Mouse (Mus musculus) neural tube, embryonic 14.5 days (tissue): ENCODE results near the gene Tmx1. TPM values are rescaled to one million over a fixed set of nuclear protein-coding genes. Genes with fewer than 3 reads are reported as not detected.

Experiments used
- ATAC-seq: fragments of 200-750 bp; cut with Nextera tagmentation; 2 replicates; pipeline ENCODE4 v1.8.0; 2017; ENCODE audit warnings: low read depth, mild to moderate bottlenecking, moderate TSS enrichment, moderate library complexity
- H3K27ac ChIP-seq: fragments of 300-500 bp; sonication (generic); 2 replicates; pipeline ENCODE4 v1.5.1; 2014; ENCODE audit warnings: low read depth, mild to moderate bottlenecking, control low read depth, low read length, moderate library complexity, mixed read lengths
- H3K27me3 ChIP-seq: fragments of 300-500 bp; sonication (generic); 2 replicates; pipeline ENCODE4 v1.6.1; 2014; ENCODE audit warnings: low read length; ENCODE audit not compliant: control insufficient read depth, insufficient read depth
- H3K36me3 ChIP-seq: fragments of 300-500 bp; sonication (generic); 2 replicates; pipeline ENCODE4 v1.6.1; 2014; ENCODE audit warnings: low read length, mixed read lengths; ENCODE audit not compliant: control insufficient read depth, insufficient read depth
- H3K4me1 ChIP-seq: fragments of 300-500 bp; sonication (generic); 2 replicates; pipeline ENCODE4 v1.6.1; 2014; ENCODE audit warnings: low read length; ENCODE audit not compliant: control insufficient read depth, insufficient read depth
- H3K4me2 ChIP-seq: fragments of 300-500 bp; sonication (generic); 2 replicates; pipeline ENCODE4 v1.6.1; 2014; ENCODE audit warnings: mild to moderate bottlenecking, low read depth, low read length, control low read depth
- H3K4me3 ChIP-seq: fragments of 300-500 bp; sonication (generic); 2 replicates; pipeline ENCODE4 v1.5.1; 2014; ENCODE audit warnings: low read depth, low read length, control low read depth, mixed read lengths
- H3K9ac ChIP-seq: fragments of 300-500 bp; sonication (generic); replicated peaks from 2 replicates; pipeline ENCODE4 v1.6.1; 2014; ENCODE audit warnings: low read depth, mild to moderate bottlenecking, control low read depth, low read length, mixed read lengths
- H3K9me3 ChIP-seq: fragments of 300-500 bp; sonication (generic); 2 replicates; pipeline ENCODE4 v1.6.1; 2016; ENCODE audit warnings: low read length; ENCODE audit not compliant: control insufficient read depth
- WGBS: fragments of 180-500 bp; shearing (Covaris S2); extraction: QIAGEN DNeasy Blood & Tissue Kit; methylation state at CpG from one replicate; pipeline ENCODE4 v1.1.7; 2014; 5-methylcytosine and 5-hydroxymethylcytosine counted together
- polyA plus RNA-seq: library from polyadenylated mRNA; unstranded; fragments of >200 nt; fragmentation: Nextera tagmentation; extraction: Ambion mirVana; gene quantifications from 2 replicates; pipeline ENCODE4 v1.2.1, GENCODE M21; 2014

The Tmx1 gene
- polyA plus RNA-seq, 1 experiment from 2014 or later: 94.7 TPM

GRCm38 (mm10) chr12:70429637-70430036 is 23.3 kb upstream of the Tmx1 start:
- no peaks in the 10 kb centered on the region for H3K27me3 ChIP-seq
- H3K9me3 ChIP-seq: no peaks in the 10 kb centered on the region
- no peak overlapping the region for H3K9ac ChIP-seq
- H3K36me3 ChIP-seq: no peaks in the 10 kb centered on the region
- no peaks in the 10 kb centered on the region for H3K4me1 ChIP-seq
- WGBS: 84% methylated on average over 4 of the region's 4 CpGs
- H3K4me3 ChIP-seq: no peak overlapping the region
- ATAC-seq: no peak
- H3K4me2 ChIP-seq: no peak overlapping the region
- no peak overlapping the region for H3K27ac ChIP-seq

- Histone ChIP-seq H3K9ac (no peak overlapping the region), H3K36me3 (no peaks in the 10 kb centered on the region), H3K4me3 (no peak overlapping the region), H3K4me1 (no peaks in the 10 kb centered on the region), H3K9me3 (no peaks in the 10 kb centered on the region), H3K27ac (no peak overlapping the region), H3K27me3 (no peaks in the 10 kb centered on the region), H3K4me2 (no peak overlapping the region)
- 22% methylated on average over 8 of the region's 8 CpGs for WGBS
- peak; percentile 59 for ATAC-seq
These were observed 22.5 kb upstream of the Tmx1 start for GRCm38 (mm10) chr12:70430307-70430950.

- WGBS: 48% methylated on average over 5 of the region's 5 CpGs
- Histone ChIP-seq H3K4me1 (no peaks in the 10 kb centered on the region), H3K4me3 (no peak overlapping the region), H3K9ac (no peak overlapping the region), H3K27me3 (no peaks in the 10 kb centered on the region), H3K9me3 (no peaks in the 10 kb centered on the region), H3K36me3 (no peaks in the 10 kb centered on the region), H3K27ac (no peak overlapping the region), H3K4me2 (no peak overlapping the region)
- peak; percentile 17; the same call in 1 of the 2 replicates for ATAC-seq
These were observed 21.5 kb upstream of the Tmx1 start for GRCm38 (mm10) chr12:70431428-70431827.

GRCm38 (mm10) chr12:70449961-70450360 is 2.9 kb upstream of the Tmx1 start:
- no peak for ATAC-seq
- Histone ChIP-seq H3K4me1 (peaks cover 15% of the 10 kb centered on the region), H3K27ac (no peak overlapping the region), H3K4me3 (no peak overlapping the region), H3K9ac (no peak overlapping the region), H3K4me2 (no peak overlapping the region), H3K9me3 (no peaks in the 10 kb centered on the region), H3K27me3 (no peaks in the 10 kb centered on the region), H3K36me3 (no peaks in the 10 kb centered on the region)

DNA sequence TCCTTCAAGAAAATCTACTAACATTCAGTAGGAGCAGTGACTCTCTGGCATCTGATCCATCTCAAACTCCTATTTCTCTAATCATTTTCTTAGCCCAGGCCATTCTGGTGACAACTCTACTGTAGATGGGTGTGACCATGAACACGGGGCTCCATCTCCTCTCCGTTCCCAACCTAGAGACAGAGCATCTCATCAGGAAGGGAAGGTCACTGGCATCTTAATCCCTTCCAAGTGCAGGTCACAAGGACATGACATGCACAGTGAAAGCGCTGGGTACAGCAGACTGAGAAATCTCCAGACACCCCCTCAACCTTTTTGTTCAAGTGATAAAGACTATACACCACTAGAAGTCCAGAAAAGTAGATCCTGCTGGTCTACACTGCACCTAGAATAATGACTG is 1.4 kb upstream of the Tmx1 start:
- H3K27ac ChIP-seq: no peak overlapping the region
- H3K4me1 ChIP-seq: peaks cover 22% of the 10 kb centered on the region
- H3K27me3 ChIP-seq: no peaks in the 10 kb centered on the region
- no peak overlapping the region for H3K4me2 ChIP-seq
- H3K4me3 ChIP-seq: no peak overlapping the region
- H3K36me3 ChIP-seq: no peaks in the 10 kb centered on the region
- no peaks in the 10 kb centered on the region for H3K9me3 ChIP-seq
- H3K9ac ChIP-seq: no peak overlapping the region
- 94% methylated on average over 3 of the region's 3 CpGs for WGBS
- ATAC-seq: no peak

GRCm38 (mm10) chr12:70452143-70452542 is 752 bp upstream of the Tmx1 start:
- Histone ChIP-seq H3K4me2 (peak overlapping the region; percentile 52), H3K4me1 (peaks cover 22% of the 10 kb centered on the region), H3K36me3 (peaks cover 5% of the 10 kb centered on the region; the same call in 1 of the 2 replicates), H3K27me3 (no peaks in the 10 kb centered on the region), H3K27ac (no peak overlapping the region), H3K9ac (no peak overlapping the region; the same call in 1 of the 2 replicates), H3K4me3 (peak overlapping the region; percentile 84; the same call in 1 of the 2 replicates), H3K9me3 (no peaks in the 10 kb centered on the region)
- 83% methylated on average over 2 of the region's 2 CpGs for WGBS
- ATAC-seq: no peak

DNA sequence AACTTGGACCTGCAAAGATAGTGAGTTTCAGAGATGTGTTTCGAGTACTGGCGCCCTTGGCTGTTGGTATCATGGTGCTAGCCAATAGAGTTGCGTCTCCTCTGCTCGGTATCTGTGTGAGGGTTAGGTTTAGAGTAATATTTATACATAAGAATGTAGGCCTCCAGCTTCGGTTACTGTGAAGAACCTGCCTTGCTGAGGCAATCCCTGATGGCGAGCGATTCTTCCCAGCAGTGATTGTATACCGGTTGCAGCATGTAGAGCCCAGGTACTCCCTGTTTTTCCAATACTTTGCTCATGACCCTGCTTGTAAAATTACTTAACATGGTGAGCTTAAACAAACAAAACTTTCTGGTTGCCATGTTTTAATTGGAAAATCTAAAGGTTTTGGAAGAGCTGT is 2.3 kb downstream of the Tmx1 start:
- WGBS: 96% methylated on average over 8 of the region's 8 CpGs
- Histone ChIP-seq H3K9me3 (no peaks in the 10 kb centered on the region), H3K36me3 (peaks cover 30% of the 10 kb centered on the region), H3K9ac (no peak overlapping the region), H3K4me1 (peaks cover 22% of the 10 kb centered on the region), H3K27me3 (no peaks in the 10 kb centered on the region), H3K27ac (no peak overlapping the region), H3K4me3 (no peak overlapping the region), H3K4me2 (peak overlapping the region; percentile 6; the same call in 1 of the 2 replicates)
- no peak for ATAC-seq

- H3K4me1 ChIP-seq: peaks cover 11% of the 10 kb centered on the region; the same call in 1 of the 2 replicates
- H3K4me3 ChIP-seq: no peak overlapping the region
- no peak overlapping the region for H3K4me2 ChIP-seq
- no peaks in the 10 kb centered on the region for H3K9me3 ChIP-seq
- no peak overlapping the region for H3K9ac ChIP-seq
- peaks cover 40% of the 10 kb centered on the region for H3K36me3 ChIP-seq
- WGBS: 97% methylated on average over 1 of the region's 1 CpGs
- no peak for ATAC-seq
- H3K27me3 ChIP-seq: no peaks in the 10 kb centered on the region
- no peak overlapping the region for H3K27ac ChIP-seq
These were observed 6.7 kb downstream of the Tmx1 start for GRCm38 (mm10) chr12:70459546-70459945.

GRCm38 (mm10) chr12:70464016-70464415 is 11.1 kb downstream of the Tmx1 start:
- Histone ChIP-seq H3K4me3 (no peak overlapping the region), H3K9ac (no peak overlapping the region), H3K4me1 (no peaks in the 10 kb centered on the region), H3K27ac (no peak overlapping the region), H3K4me2 (no peak overlapping the region), H3K9me3 (no peaks in the 10 kb centered on the region), H3K27me3 (no peaks in the 10 kb centered on the region), H3K36me3 (peaks cover 30% of the 10 kb centered on the region)
- 88% methylated on average over 4 of the region's 4 CpGs for WGBS
- no peak for ATAC-seq
